Comparison of ENCODE assay signal across 15 mouse cellular contexts in the genomic region with DNA sequence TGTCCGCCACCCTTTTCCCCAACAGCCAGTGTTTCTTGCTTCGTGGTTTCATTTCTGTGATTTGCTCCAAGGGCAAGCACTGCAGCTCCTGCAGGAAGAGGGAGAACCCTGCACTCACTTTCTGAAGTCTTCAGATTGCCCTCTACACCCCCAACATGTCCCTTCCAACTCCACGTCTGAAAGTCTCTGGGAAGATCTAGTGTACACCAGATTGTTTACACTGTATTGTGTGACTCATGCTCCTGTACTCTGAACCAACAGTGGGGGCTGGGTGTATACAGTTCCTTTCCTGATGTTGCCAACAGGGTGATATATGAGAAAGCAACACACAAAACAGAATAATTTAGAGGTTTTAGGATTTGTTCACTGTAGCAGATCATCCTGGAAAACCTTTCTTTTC. TPM values are rescaled to one million over a fixed set of nuclear protein-coding genes. Genes with fewer than 3 reads are reported as not detected.
DNase-seq lines count a peak whose midpoint lies in the region; ATAC-seq and TF ChIP-seq lines count a peak whose summit lies in the region.
"Had no signal": no experiment of that assay in that cellular context is flagged by ENCODE, and none has a peak within 500 bp of the region (broad histone marks: within the 10 kb centered on the region; RNA-seq: fewer than 3 reads in every experiment).

No protein-coding gene starts in this region.

- no peak overlapping the region for H3K4me3 ChIP-seq in heart, embryonic 16.5 days (ENCODE audit: low read length)
- H3K4me3 ChIP-seq in liver, embryonic 14.5 days (ENCODE audit: insufficient read depth in 1 of 2, low read depth in 2 of 2, low read length in 2 of 2), result no peak overlapping the region
- peak overlapping the region; percentile 44 for H3K4me3 ChIP-seq in small intestine, adult 2 months (ENCODE audit: low read depth, low read length)
- H3K4me3 ChIP-seq in forebrain, embryonic 10.5 days, result no peak overlapping the region
- H3K4me3 ChIP-seq: forebrain, embryonic 15.5 days had no signal

- TF ChIP-seq CTCF in liver, embryonic 14.5 days (IDR thresholded peaks at IDR 0.05; ENCODE audit: low read depth), result no peak
- TF ChIP-seq CTCF in small intestine, adult 2 months (IDR thresholded peaks at IDR 0.05; ENCODE audit: extremely low read depth, insufficient read length, insufficient replicate concordance, low read depth, low read length), result no peak

- no peak overlapping the region for H3K9ac ChIP-seq in heart, embryonic 16.5 days (ENCODE audit: low read length)
- no peak overlapping the region for H3K9ac ChIP-seq in liver, embryonic 14.5 days (replicated peaks)
- H3K9ac ChIP-seq: forebrain, embryonic 15.5 days; hindbrain, embryonic 14.5 days had no signal

- H3K27me3 ChIP-seq in heart, embryonic 16.5 days (ENCODE audit: control insufficient read depth, insufficient read depth, low read length), result no peaks in the 10 kb centered on the region
- H3K27me3 ChIP-seq in liver, embryonic 14.5 days (ENCODE audit: control insufficient read depth, insufficient read depth, low read length), result no peaks in the 10 kb centered on the region
- no peaks in the 10 kb centered on the region for H3K27me3 ChIP-seq in small intestine, adult 2 months (ENCODE audit: control insufficient read depth, insufficient read depth, low read length)
- H3K27me3 ChIP-seq in forebrain, embryonic 10.5 days (ENCODE audit: poor library complexity, severe bottlenecking), result no peaks in the 10 kb centered on the region
- H3K27me3 ChIP-seq: forebrain, embryonic 15.5 days had no signal

- no peak for TF ChIP-seq POLR2A in small intestine, adult 2 months (IDR thresholded peaks at IDR 0.05; ENCODE audit: low read depth, low read length)

- WGBS in heart, embryonic 16.5 days, result 39% methylated on average over 3 of the region's 3 CpGs
- WGBS in liver, embryonic 14.5 days (ENCODE audit: insufficient replicate concordance), result 24% methylated on average over 3 of the region's 3 CpGs
- WGBS in small intestine, adult 2 months, result 10% methylated on average over 3 of the region's 3 CpGs
- WGBS in forebrain, embryonic 10.5 days, result 69% methylated on average over 3 of the region's 3 CpGs

- no peak for DNase-seq in heart, postnatal 14 days
- peak; percentile 24 for DNase-seq in brain, adult 2 months (ENCODE audit: low read depth, low spot score)
- no peak for DNase-seq in liver, embryonic 14.5 days (ENCODE audit: low read depth in 3 of 3, low spot score in 3 of 3)
- DNase-seq in forebrain, embryonic 10.5 days (ENCODE audit: extremely low spot score, low spot score), result no peak
- DNase-seq in spleen, postnatal 4 days (ENCODE audit: low spot score in 2 of 2), result no peak
- DNase-seq: gastrocnemius, postnatal 36 days; kidney, postnatal 4 days; spleen, adult 18-20 months had no signal

- H3K27ac ChIP-seq in heart, embryonic 16.5 days (ENCODE audit: low read length), result no peak overlapping the region
- H3K27ac ChIP-seq in liver, embryonic 14.5 days, result no peak overlapping the region
- peak overlapping the region; percentile 41; the same call in 1 of the 2 replicates for H3K27ac ChIP-seq in small intestine, adult 2 months (ENCODE audit: insufficient read depth, low read depth, low read length)
- H3K27ac ChIP-seq in forebrain, embryonic 10.5 days, result no peak overlapping the region
- H3K27ac ChIP-seq: forebrain, embryonic 15.5 days; hindbrain, embryonic 14.5 days had no signal

- ATAC-seq in heart, embryonic 16.5 days (replicated peaks; ENCODE audit: extremely low read depth, insufficient read depth, low FRiP score), result no peak
- ATAC-seq in liver, embryonic 14.5 days (ENCODE audit: insufficient read depth), result no peak
- ATAC-seq: forebrain, embryonic 15.5 days had no signal

- intact Hi-C loops in heart, postnatal 14 days (cut with DNase I), result no loop called here

- TF ChIP-seq EP300 in liver, embryonic 14.5 days (IDR thresholded peaks at IDR 0.05; ENCODE audit: low read depth), result no peak

- no peaks in the 10 kb centered on the region for H3K36me3 ChIP-seq in heart, embryonic 16.5 days (ENCODE audit: control insufficient read depth, insufficient read depth)
- no peaks in the 10 kb centered on the region for H3K36me3 ChIP-seq in liver, embryonic 14.5 days (replicated peaks; ENCODE audit: control insufficient read depth, insufficient read depth, low read depth)
- H3K36me3 ChIP-seq in small intestine, adult 2 months (ENCODE audit: control insufficient read depth, insufficient read depth, low read length), result no peaks in the 10 kb centered on the region
- no peaks in the 10 kb centered on the region for H3K36me3 ChIP-seq in forebrain, embryonic 10.5 days (replicated peaks)
- H3K36me3 ChIP-seq: forebrain, embryonic 15.5 days had no signal

- H3K4me1 ChIP-seq in heart, embryonic 16.5 days (ENCODE audit: control insufficient read depth, insufficient read depth, low read length), result 0 out of 2 replicates have a peak, but pooled peaks cover 2% of the 10 kb centered on the region
- H3K4me1 ChIP-seq in liver, embryonic 14.5 days (replicated peaks; ENCODE audit: control insufficient read depth in 2 of 2, insufficient read depth in 2 of 2, low read length in 1 of 2), result no peaks in the 10 kb centered on the region; a peak in 1 of 4 replicates
- H3K4me1 ChIP-seq in small intestine, adult 2 months (ENCODE audit: control insufficient read depth, insufficient read depth, insufficient read length, low read length), result peaks cover 10% of the 10 kb centered on the region; the same call in 1 of the 2 replicates
- H3K4me1 ChIP-seq in forebrain, embryonic 10.5 days, result no peaks in the 10 kb centered on the region
- H3K4me1 ChIP-seq: forebrain, embryonic 15.5 days had no signal

- H3K4me2 ChIP-seq in heart, embryonic 16.5 days (ENCODE audit: low read depth, low read length), result peak overlapping the region; percentile 26; the same call in 1 of the 2 replicates
- peak overlapping the region; percentile 15; the same call in 1 of the 2 replicates for H3K4me2 ChIP-seq in liver, embryonic 14.5 days (ENCODE audit: low read depth)
- H3K4me2 ChIP-seq: forebrain, embryonic 15.5 days; hindbrain, embryonic 14.5 days had no signal

- H3K9me3 ChIP-seq in heart, embryonic 16.5 days (replicated peaks; ENCODE audit: control insufficient read depth, low read length), result no peaks in the 10 kb centered on the region
- H3K9me3 ChIP-seq in liver, embryonic 14.5 days (ENCODE audit: control insufficient read depth, low read length), result no peaks in the 10 kb centered on the region
- no peaks in the 10 kb centered on the region for H3K9me3 ChIP-seq in forebrain, embryonic 10.5 days
- H3K9me3 ChIP-seq: forebrain, embryonic 15.5 days had no signal

RNA-seq across cellular contexts. Expression of a gene that starts 5.3 kb away (rescaled TPM):
- polyA plus RNA-seq in heart, embryonic 16.5 days (2015; fragmentation: Nextera tagmentation; extraction: Ambion mirVana), result not detected in 2 replicates
- total RNA-seq in heart, postnatal 14 days (2021), result not detected
- not detected in 2 replicates for polyA plus RNA-seq in liver, embryonic 14.5 days (2012; rRNA removed)
- not detected in 2 replicates for polyA plus RNA-seq in liver, embryonic 14.5 days (2014; fragmentation: Nextera tagmentation; extraction: Ambion mirVana)
- polyA plus RNA-seq in small intestine, adult 2 months (2012; rRNA removed), result not detected in 2 replicates
- polyA plus RNA-seq in forebrain, embryonic 10.5 days (2016; fragmentation: Nextera tagmentation; extraction: Ambion mirVana), result not detected in 2 replicates
- total RNA-seq: gastrocnemius, postnatal 36 days; left cerebral cortex, adult 18-20 months; neutrophil, adult 5-6 weeks had no signal
- polyA plus RNA-seq: forebrain, embryonic 15.5 days; hindbrain, embryonic 14.5 days; thymus, postnatal 0 days had no signal

RNA-seq across cellular contexts. Expression of a gene that starts 5.6 kb away (rescaled TPM):
- polyA plus RNA-seq in heart, embryonic 16.5 days (2015; fragmentation: Nextera tagmentation; extraction: Ambion mirVana), result not detected in 2 replicates
- total RNA-seq in heart, postnatal 14 days (2021), result not detected
- polyA plus RNA-seq in liver, embryonic 14.5 days (2012; rRNA removed), result not detected in 2 replicates
- polyA plus RNA-seq in liver, embryonic 14.5 days (2014; fragmentation: Nextera tagmentation; extraction: Ambion mirVana), result not detected in 2 replicates
- polyA plus RNA-seq in small intestine, adult 2 months (2012; rRNA removed), result not detected in 2 replicates
- not detected in 2 replicates for polyA plus RNA-seq in forebrain, embryonic 10.5 days (2016; fragmentation: Nextera tagmentation; extraction: Ambion mirVana)
- total RNA-seq: gastrocnemius, postnatal 36 days; left cerebral cortex, adult 18-20 months; neutrophil, adult 5-6 weeks had no signal
- polyA plus RNA-seq: forebrain, embryonic 15.5 days; hindbrain, embryonic 14.5 days; thymus, postnatal 0 days had no signal

RNA-seq across cellular contexts. Expression of a gene that starts 13.8 kb away (rescaled TPM):
- polyA plus RNA-seq in heart, embryonic 16.5 days (2015; fragmentation: Nextera tagmentation; extraction: Ambion mirVana), result 0.09 TPM in 1 of 2 replicates, not detected in the other
- not detected for total RNA-seq in heart, postnatal 14 days (2021)
- polyA plus RNA-seq in liver, embryonic 14.5 days (2012; rRNA removed), result 0.02 and 0.03 TPM in 2 replicates
- polyA plus RNA-seq in liver, embryonic 14.5 days (2014; fragmentation: Nextera tagmentation; extraction: Ambion mirVana), result 0.04 and 0.08 TPM in 2 replicates
- polyA plus RNA-seq in small intestine, adult 2 months (2012; rRNA removed), result 6.5 and 39.9 TPM in 2 replicates
- not detected in 2 replicates for polyA plus RNA-seq in forebrain, embryonic 10.5 days (2016; fragmentation: Nextera tagmentation; extraction: Ambion mirVana)
- total RNA-seq: gastrocnemius, postnatal 36 days; left cerebral cortex, adult 18-20 months; neutrophil, adult 5-6 weeks had no signal
- polyA plus RNA-seq: forebrain, embryonic 15.5 days; hindbrain, embryonic 14.5 days had no signal
